Mouse (Mus musculus): ENCODE measurements around the gene Mapt. TPM values are rescaled to one million over a fixed set of nuclear protein-coding genes. Genes with fewer than 3 reads are reported as not detected.

Mapt gene
- polyA plus RNA-seq, 1 experiment: 1.4 TPM

GRCm38 (mm10) chr11:104252094-104252493 is 20.9 kb downstream of the Mapt start:
- Histone ChIP-seq H3K4me3 (ENCODE audit: control insufficient read depth, insufficient read depth, low read length) (no peak overlapping the region), H3K4me1 (replicated peaks; ENCODE audit: control insufficient read depth, insufficient read depth, low read length) (no peaks in the 10 kb centered on the region), H3K27ac (ENCODE audit: control insufficient read depth, insufficient read depth, low read length) (no peak overlapping the region), H3K27me3 (ENCODE audit: control insufficient read depth, insufficient read depth, low read length) (no peaks in the 10 kb centered on the region), H3K36me3 (ENCODE audit: control insufficient read depth, insufficient read depth, low read length) (no peaks in the 10 kb centered on the region)
- DNase-seq: no peak
- TF ChIP-seq CTCF (IDR thresholded peaks at IDR 0.05; ENCODE audit: borderline replicate concordance, control insufficient read depth, extremely low read depth, insufficient read depth, low read length, poor library complexity) (no peak), POLR2A (IDR thresholded peaks at IDR 0.05; ENCODE audit: control insufficient read depth, extremely low read depth, insufficient read depth, low read length, poor library complexity) (no peak)
- WGBS: 73% methylated on average over 3 of the region's 3 CpGs

GRCm38 (mm10) chr11:104254408-104255039 is 23.3 kb downstream of the Mapt start:
- Histone ChIP-seq H3K36me3 (ENCODE audit: control insufficient read depth, insufficient read depth, low read length) (no peaks in the 10 kb centered on the region), H3K4me3 (ENCODE audit: control insufficient read depth, insufficient read depth, low read length) (no peak overlapping the region), H3K27me3 (ENCODE audit: control insufficient read depth, insufficient read depth, low read length) (no peaks in the 10 kb centered on the region), H3K27ac (ENCODE audit: control insufficient read depth, insufficient read depth, low read length) (no peak overlapping the region), H3K4me1 (replicated peaks; ENCODE audit: control insufficient read depth, insufficient read depth, low read length) (no peaks in the 10 kb centered on the region)
- 85% methylated on average over 10 of the region's 10 CpGs for WGBS
- no peak for DNase-seq
- TF ChIP-seq POLR2A (IDR thresholded peaks at IDR 0.05; ENCODE audit: control insufficient read depth, extremely low read depth, insufficient read depth, low read length, poor library complexity): no peak
- no peak for TF ChIP-seq CTCF (IDR thresholded peaks at IDR 0.05; ENCODE audit: borderline replicate concordance, control insufficient read depth, extremely low read depth, insufficient read depth, low read length, poor library complexity)

- Histone ChIP-seq H3K27ac (ENCODE audit: control insufficient read depth, insufficient read depth, low read length) (no peak overlapping the region), H3K36me3 (ENCODE audit: control insufficient read depth, insufficient read depth, low read length) (no peaks in the 10 kb centered on the region), H3K27me3 (ENCODE audit: control insufficient read depth, insufficient read depth, low read length) (no peaks in the 10 kb centered on the region), H3K4me3 (ENCODE audit: control insufficient read depth, insufficient read depth, low read length) (no peak overlapping the region), H3K4me1 (replicated peaks; ENCODE audit: control insufficient read depth, insufficient read depth, low read length) (no peaks in the 10 kb centered on the region)
- no peak for TF ChIP-seq POLR2A (IDR thresholded peaks at IDR 0.05; ENCODE audit: control insufficient read depth, extremely low read depth, insufficient read depth, low read length, poor library complexity)
- TF ChIP-seq CTCF (IDR thresholded peaks at IDR 0.05; ENCODE audit: borderline replicate concordance, control insufficient read depth, extremely low read depth, insufficient read depth, low read length, poor library complexity): no peak
- DNase-seq: no peak
- 92% methylated on average over 2 of the region's 2 CpGs for WGBS
Observed at GRCm38 (mm10) chr11:104256179-104256578, 25.0 kb downstream of the Mapt start.

GRCm38 (mm10) chr11:104258991-104259390 is 27.8 kb downstream of the Mapt start:
- 55% methylated on average over 4 of the region's 4 CpGs for WGBS
- H3K36me3 ChIP-seq (ENCODE audit: control insufficient read depth, insufficient read depth, low read length): no peaks in the 10 kb centered on the region

GRCm38 (mm10) chr11:104264683-104265082 is 33.5 kb downstream of the Mapt start:
- 87% methylated on average over 6 of the region's 6 CpGs for WGBS
- H3K27me3 ChIP-seq (ENCODE audit: control insufficient read depth, insufficient read depth, low read length): no peaks in the 10 kb centered on the region
- no peak for DNase-seq

More at GRCm38 (mm10) chr11:104258991-104259390, 27.8 kb downstream of the Mapt start:
- Histone ChIP-seq H3K27ac (ENCODE audit: control insufficient read depth, insufficient read depth, low read length) (no peak overlapping the region), H3K27me3 (ENCODE audit: control insufficient read depth, insufficient read depth, low read length) (no peaks in the 10 kb centered on the region), H3K4me1 (replicated peaks; ENCODE audit: control insufficient read depth, insufficient read depth, low read length) (no peaks in the 10 kb centered on the region), H3K4me3 (ENCODE audit: control insufficient read depth, insufficient read depth, low read length) (no peak overlapping the region)
- no peak for DNase-seq
- no peak for TF ChIP-seq POLR2A (IDR thresholded peaks at IDR 0.05; ENCODE audit: control insufficient read depth, extremely low read depth, insufficient read depth, low read length, poor library complexity)
- no peak for TF ChIP-seq CTCF (IDR thresholded peaks at IDR 0.05; ENCODE audit: borderline replicate concordance, control insufficient read depth, extremely low read depth, insufficient read depth, low read length, poor library complexity)

GRCm38 (mm10) chr11:104265669-104266068 is 34.5 kb downstream of the Mapt start:
- TF ChIP-seq CTCF (IDR thresholded peaks at IDR 0.05; ENCODE audit: borderline replicate concordance, control insufficient read depth, extremely low read depth, insufficient read depth, low read length, poor library complexity): no peak
- TF ChIP-seq POLR2A (IDR thresholded peaks at IDR 0.05; ENCODE audit: control insufficient read depth, extremely low read depth, insufficient read depth, low read length, poor library complexity): no peak
- Histone ChIP-seq H3K27ac (ENCODE audit: control insufficient read depth, insufficient read depth, low read length) (no peak overlapping the region), H3K36me3 (ENCODE audit: control insufficient read depth, insufficient read depth, low read length) (no peaks in the 10 kb centered on the region), H3K4me1 (replicated peaks; ENCODE audit: control insufficient read depth, insufficient read depth, low read length) (no peaks in the 10 kb centered on the region), H3K27me3 (ENCODE audit: control insufficient read depth, insufficient read depth, low read length) (no peaks in the 10 kb centered on the region), H3K4me3 (ENCODE audit: control insufficient read depth, insufficient read depth, low read length) (no peak overlapping the region)
- no peak for DNase-seq

More at GRCm38 (mm10) chr11:104264683-104265082, 33.5 kb downstream of the Mapt start:
- TF ChIP-seq POLR2A (IDR thresholded peaks at IDR 0.05; ENCODE audit: control insufficient read depth, extremely low read depth, insufficient read depth, low read length, poor library complexity) (no peak), CTCF (IDR thresholded peaks at IDR 0.05; ENCODE audit: borderline replicate concordance, control insufficient read depth, extremely low read depth, insufficient read depth, low read length, poor library complexity) (no peak)
- Histone ChIP-seq H3K4me1 (replicated peaks; ENCODE audit: control insufficient read depth, insufficient read depth, low read length) (no peaks in the 10 kb centered on the region), H3K36me3 (ENCODE audit: control insufficient read depth, insufficient read depth, low read length) (no peaks in the 10 kb centered on the region), H3K27ac (ENCODE audit: control insufficient read depth, insufficient read depth, low read length) (no peak overlapping the region), H3K4me3 (ENCODE audit: control insufficient read depth, insufficient read depth, low read length) (no peak overlapping the region)

GRCm38 (mm10) chr11:104267380-104267779 is 36.2 kb downstream of the Mapt start:
- no peak for DNase-seq
- TF ChIP-seq CTCF (IDR thresholded peaks at IDR 0.05; ENCODE audit: borderline replicate concordance, control insufficient read depth, extremely low read depth, insufficient read depth, low read length, poor library complexity) (no peak), POLR2A (IDR thresholded peaks at IDR 0.05; ENCODE audit: control insufficient read depth, extremely low read depth, insufficient read depth, low read length, poor library complexity) (no peak)

More at GRCm38 (mm10) chr11:104267380-104267779, 36.2 kb downstream of the Mapt start:
- H3K36me3 ChIP-seq (ENCODE audit: control insufficient read depth, insufficient read depth, low read length): no peaks in the 10 kb centered on the region
- no peaks in the 10 kb centered on the region for H3K27me3 ChIP-seq (ENCODE audit: control insufficient read depth, insufficient read depth, low read length)
- H3K4me1 ChIP-seq (replicated peaks; ENCODE audit: control insufficient read depth, insufficient read depth, low read length): no peaks in the 10 kb centered on the region
- 76% methylated on average over 11 of the region's 11 CpGs for WGBS
- H3K4me3 ChIP-seq (ENCODE audit: control insufficient read depth, insufficient read depth, low read length): no peak overlapping the region
- no peak overlapping the region for H3K27ac ChIP-seq (ENCODE audit: control insufficient read depth, insufficient read depth, low read length)

Measured in thymus, adult 2 months (tissue).